Mouse (Mus musculus) midbrain, embryonic 10.5 days (tissue): ENCODE measurements at regions not wholly inside any gene's neighbourhood (a gene's known extent, or its start where the extent isn't known, plus 50 kb on each side); places are given as distances from the start of the nearest gene placed in this dataset.
A peak's percentile ranks its signal among the peaks of the same experiment; 100 is the strongest.

Source experiments
- DNase-seq: peaks from one replicate; pipeline ENCODE4 v3.0.0-alpha.2; 2017; ENCODE audit warnings: low spot score
- H3K27ac ChIP-seq: fragments of 300-500 bp; sonication (generic); replicated peaks from 2 replicates; pipeline ENCODE4 v1.5.1; 2016; ENCODE audit warnings: mild to moderate bottlenecking
- H3K27me3 ChIP-seq: fragments of 300-500 bp; sonication (generic); 2 replicates; pipeline ENCODE4 v1.6.1; 2016; ENCODE audit warnings: low read depth, mild to moderate bottlenecking; ENCODE audit not compliant: poor library complexity, severe bottlenecking
- H3K36me3 ChIP-seq: fragments of 300-500 bp; sonication (generic); 2 replicates; pipeline ENCODE4 v1.6.1; 2016; ENCODE audit warnings: mild to moderate bottlenecking, moderate library complexity
- H3K4me1 ChIP-seq: fragments of 300-500 bp; sonication (generic); 2 replicates; pipeline ENCODE4 v1.6.1; 2016
- H3K4me3 ChIP-seq: fragments of 300-500 bp; sonication (generic); 2 replicates; pipeline ENCODE4 v1.5.1; 2016; ENCODE audit warnings: mild to moderate bottlenecking, moderate library complexity
- H3K9me3 ChIP-seq: fragments of 300-500 bp; sonication (generic); replicated peaks from 2 replicates; pipeline ENCODE4 v1.6.1; 2016; ENCODE audit warnings: mild to moderate bottlenecking
- WGBS: fragments of 180-500 bp; shearing (Covaris S2); methylation state at CpG from one replicate; pipeline ENCODE4 v1.1.7; 2016; 5-methylcytosine and 5-hydroxymethylcytosine counted together

DNA sequence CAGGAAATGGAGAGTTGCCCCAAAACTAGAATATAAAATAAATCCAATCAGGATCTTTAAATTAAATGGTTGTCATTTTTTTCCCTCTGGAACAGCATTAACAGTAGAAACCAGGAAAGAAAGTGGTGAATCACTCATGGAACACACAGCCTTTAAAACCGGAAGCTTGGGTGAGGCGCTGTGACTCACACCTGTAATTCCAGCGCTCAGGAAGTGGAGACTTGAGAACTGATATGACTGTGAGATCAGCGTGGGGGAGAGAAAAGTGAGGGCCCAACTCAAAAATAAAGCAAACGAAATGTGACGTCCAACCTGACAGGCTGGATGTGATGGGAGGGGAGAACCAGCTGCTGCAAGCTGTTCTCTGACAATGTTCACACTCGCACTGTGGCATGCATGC, 86.9 kb upstream of the Jarid2 start:
- no peak overlapping the region for H3K27ac ChIP-seq
- DNase-seq: no peak
- no peak overlapping the region for H3K4me3 ChIP-seq
- peaks cover 7% of the 10 kb centered on the region; the same call in 1 of the 2 replicates for H3K27me3 ChIP-seq
- H3K36me3 ChIP-seq: no peaks in the 10 kb centered on the region
- WGBS: 94% methylated on average over 7 of the region's 7 CpGs
- no peaks in the 10 kb centered on the region for H3K4me1 ChIP-seq
- no peaks in the 10 kb centered on the region for H3K9me3 ChIP-seq

DNA sequence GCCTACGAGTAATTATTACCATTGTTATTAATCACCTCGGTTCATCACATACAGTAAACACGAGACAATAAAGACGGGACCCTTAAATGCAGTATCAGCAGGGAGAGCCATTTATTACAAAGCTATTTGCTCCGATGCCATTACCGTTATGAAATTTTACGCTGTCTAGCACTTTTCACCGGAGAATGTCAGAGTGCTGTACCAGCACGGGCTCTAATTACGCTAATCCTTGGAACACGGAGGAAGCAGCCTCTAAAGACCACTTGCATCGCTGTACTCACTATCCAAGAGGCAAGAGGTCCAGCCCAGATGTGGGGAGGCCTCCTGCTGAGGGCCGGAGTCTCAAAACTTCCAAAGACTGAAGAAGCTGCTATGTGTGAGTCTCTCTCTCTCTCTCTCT, 79.2 kb upstream of the Jarid2 start:
- no peak overlapping the region for H3K4me3 ChIP-seq
- no peak for DNase-seq
- peaks cover 40% of the 10 kb centered on the region for H3K27me3 ChIP-seq

DNA sequence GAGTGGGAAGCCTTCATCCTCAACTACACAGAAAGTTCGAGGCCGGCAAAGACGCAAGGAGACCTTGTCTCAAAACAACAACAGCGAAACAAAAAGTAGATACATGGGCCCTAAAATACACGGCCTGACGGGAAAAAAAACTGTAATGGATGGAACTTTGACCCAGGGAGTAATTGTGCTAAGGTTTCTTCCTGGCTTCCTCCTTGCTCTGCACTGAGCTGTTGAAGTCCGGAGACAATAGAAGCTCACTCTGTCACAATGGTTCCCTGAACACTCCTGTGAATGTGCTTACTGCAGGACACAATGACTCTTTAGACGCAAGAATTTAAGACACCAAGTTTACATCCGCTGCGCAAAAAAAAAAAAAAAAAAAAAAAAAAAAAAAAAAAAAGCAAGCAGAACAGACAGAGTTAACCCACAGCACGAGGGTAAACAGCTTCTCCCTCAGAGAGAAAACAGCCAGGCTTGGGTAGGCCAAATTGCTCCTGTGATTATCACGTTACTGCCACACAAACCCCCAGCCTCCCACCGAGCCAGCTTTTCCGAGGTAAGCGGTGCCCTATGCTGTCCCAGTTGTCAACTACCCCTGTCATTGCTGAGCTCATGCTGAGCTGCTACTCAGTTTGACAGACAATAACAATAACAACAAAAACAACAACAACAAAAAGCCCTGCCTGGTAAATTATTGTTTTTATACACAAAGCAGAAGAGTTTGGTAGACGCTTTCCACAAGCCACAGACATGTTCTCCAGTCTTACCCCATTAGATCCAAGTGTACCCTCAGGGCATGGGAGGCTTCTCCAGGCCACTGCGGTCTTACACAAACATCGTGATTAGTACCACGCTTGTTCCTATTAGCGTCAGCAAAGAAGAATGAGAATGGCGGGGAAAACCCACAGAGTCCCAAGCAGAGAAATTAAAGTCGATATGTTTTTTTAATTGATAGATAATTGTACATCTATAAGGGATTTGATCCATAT, 77.7 kb upstream of the Jarid2 start:
- Histone ChIP-seq H3K27me3 (peaks cover 40% of the 10 kb centered on the region), H3K9me3 (no peaks in the 10 kb centered on the region), H3K4me1 (peaks cover 20% of the 10 kb centered on the region), H3K27ac (0 out of 2 replicates have a peak overlapping the region, but pooled peaks have one; percentile 28), H3K36me3 (no peaks in the 10 kb centered on the region), H3K4me3 (peak overlapping the region; percentile 9; the same call in 1 of the 2 replicates)
- DNase-seq: peak; percentile 22
- 14% methylated on average over 22 of the region's 22 CpGs for WGBS

More for the DNA sequence above, 79.2 kb upstream of the Jarid2 start:
- H3K27ac ChIP-seq: no peak overlapping the region
- no peaks in the 10 kb centered on the region for H3K36me3 ChIP-seq
- WGBS: 38% methylated on average over 13 of the region's 13 CpGs
- H3K9me3 ChIP-seq: no peaks in the 10 kb centered on the region
- peaks cover 20% of the 10 kb centered on the region for H3K4me1 ChIP-seq

DNA sequence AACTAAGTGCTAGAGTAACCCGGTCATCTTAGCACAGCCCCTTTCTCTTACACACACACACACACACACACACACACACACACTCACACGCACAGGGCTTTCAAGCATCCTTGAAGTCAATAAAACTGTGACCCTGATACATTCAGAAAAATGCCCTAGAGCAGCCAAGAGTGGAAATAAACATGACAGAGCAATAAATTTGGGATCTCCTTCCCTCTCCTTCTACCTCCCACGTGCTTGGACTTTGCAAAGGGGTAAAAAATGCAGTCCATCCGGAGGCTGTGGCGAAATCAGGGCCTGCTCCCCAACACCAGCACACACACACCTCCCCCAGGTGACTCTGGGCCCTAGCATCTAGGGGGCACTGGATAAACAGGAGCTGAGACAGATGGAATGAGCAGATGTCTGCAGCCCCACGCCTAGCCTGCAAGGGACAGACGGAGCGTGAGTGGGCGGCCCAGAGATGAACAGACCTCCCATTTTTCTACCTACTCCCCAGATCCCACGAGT, 71.3 kb upstream of the Jarid2 start:
- Histone ChIP-seq H3K4me1 (no peaks in the 10 kb centered on the region), H3K27ac (no peak overlapping the region), H3K36me3 (no peaks in the 10 kb centered on the region), H3K4me3 (no peak overlapping the region), H3K9me3 (no peaks in the 10 kb centered on the region), H3K27me3 (0 out of 2 replicates have a peak, but pooled peaks cover 4% of the 10 kb centered on the region)
- DNase-seq: no peak
- 79% methylated on average over 10 of the region's 10 CpGs for WGBS

DNA sequence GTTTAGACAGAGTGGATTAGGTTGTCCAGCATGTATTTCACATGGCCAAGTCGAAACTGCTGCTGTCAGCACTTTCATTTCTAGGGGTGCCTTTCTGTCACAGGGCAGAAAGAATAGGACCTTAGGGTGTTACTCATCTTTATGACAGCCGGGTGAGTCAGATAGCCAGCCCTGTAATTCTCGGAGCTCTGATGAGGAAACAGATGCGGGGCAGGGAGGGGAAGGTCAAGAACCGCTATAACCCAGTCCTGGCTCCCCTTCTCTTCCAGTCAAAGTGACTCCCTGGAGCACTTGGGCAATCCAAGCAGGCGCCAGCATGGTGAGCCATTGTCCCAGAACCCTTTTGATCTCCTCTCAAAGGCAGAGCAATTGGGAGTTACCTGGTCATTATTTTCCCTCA, 69.4 kb upstream of the Jarid2 start:
- Histone ChIP-seq H3K4me1 (no peaks in the 10 kb centered on the region), H3K36me3 (no peaks in the 10 kb centered on the region), H3K9me3 (no peaks in the 10 kb centered on the region), H3K27ac (no peak overlapping the region), H3K4me3 (no peak overlapping the region), H3K27me3 (0 out of 2 replicates have a peak, but pooled peaks cover 4% of the 10 kb centered on the region)
- WGBS: 76% methylated on average over 6 of the region's 6 CpGs
- DNase-seq: no peak

DNA sequence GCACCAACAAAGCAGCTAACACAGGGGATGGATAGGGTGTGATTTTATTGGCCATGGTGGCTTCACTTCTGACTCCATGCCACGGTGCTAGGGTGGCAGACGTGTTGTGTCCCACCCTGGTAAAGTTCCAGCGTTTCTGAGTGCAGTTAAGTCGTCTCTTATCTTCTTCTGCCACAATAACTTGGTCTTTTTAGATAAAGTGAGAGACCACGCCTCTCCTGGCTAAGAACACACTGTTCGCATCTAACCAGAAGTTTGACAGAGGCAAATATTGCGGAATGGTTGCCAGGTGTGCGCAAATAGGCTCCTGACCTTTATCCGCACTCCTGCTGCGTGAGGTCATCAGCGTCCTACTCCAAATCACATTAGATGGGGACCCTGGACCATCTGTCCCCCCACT, 66.2 kb upstream of the Jarid2 start:
- Histone ChIP-seq H3K4me3 (no peak overlapping the region), H3K9me3 (no peaks in the 10 kb centered on the region), H3K4me1 (no peaks in the 10 kb centered on the region), H3K36me3 (no peaks in the 10 kb centered on the region), H3K27me3 (0 out of 2 replicates have a peak, but pooled peaks cover 4% of the 10 kb centered on the region), H3K27ac (no peak overlapping the region)
- no peak for DNase-seq
- WGBS: 91% methylated on average over 11 of the region's 11 CpGs

DNA sequence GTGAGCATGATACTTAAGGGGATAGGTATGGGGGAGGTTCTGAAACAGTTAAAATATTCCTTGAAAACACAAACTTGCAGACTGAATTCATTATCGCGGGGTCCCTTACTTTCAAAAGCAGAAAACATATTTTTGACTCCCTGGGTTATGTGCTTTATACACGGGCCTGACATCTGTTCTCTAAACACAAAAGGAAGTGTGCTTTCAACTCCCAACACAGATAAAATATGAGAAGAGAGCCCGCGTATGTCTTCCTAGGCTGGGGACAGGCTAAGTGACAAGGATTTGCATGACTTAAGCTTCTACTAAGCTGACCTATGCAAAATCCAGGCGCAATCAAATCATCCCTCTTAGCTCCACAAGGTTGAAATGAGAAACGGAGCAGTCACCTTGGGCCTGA, 65.5 kb upstream of the Jarid2 start:
- Histone ChIP-seq H3K4me1 (no peaks in the 10 kb centered on the region), H3K27ac (no peak overlapping the region), H3K36me3 (no peaks in the 10 kb centered on the region), H3K27me3 (no peaks in the 10 kb centered on the region), H3K9me3 (no peaks in the 10 kb centered on the region), H3K4me3 (no peak overlapping the region)
- 76% methylated on average over 7 of the region's 7 CpGs for WGBS
- no peak for DNase-seq

DNA sequence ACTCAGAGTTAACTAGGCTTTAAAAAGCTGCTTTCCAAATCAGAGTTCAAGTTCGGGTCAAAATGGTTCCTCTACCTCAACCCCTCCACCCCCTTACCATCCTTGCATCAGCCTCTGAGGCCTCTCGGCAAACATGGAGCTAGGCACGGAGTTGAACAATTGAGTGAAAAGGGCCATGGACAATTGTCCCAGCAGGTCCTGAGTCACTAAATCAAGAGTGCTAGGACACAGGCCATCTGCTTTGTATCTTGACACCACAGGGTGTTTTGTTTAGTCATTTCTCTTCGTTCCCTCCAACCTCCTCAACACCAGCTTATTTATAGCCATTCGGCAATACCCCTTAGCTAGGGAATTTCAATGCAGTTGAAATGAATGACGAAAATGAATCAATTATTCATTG, 59.5 kb upstream of the Jarid2 start:
- H3K4me1 ChIP-seq: peaks cover 9% of the 10 kb centered on the region
- no peaks in the 10 kb centered on the region for H3K36me3 ChIP-seq
- H3K27ac ChIP-seq: no peak overlapping the region
- no peak for DNase-seq
- no peaks in the 10 kb centered on the region for H3K9me3 ChIP-seq
- no peak overlapping the region for H3K4me3 ChIP-seq
- 76% methylated on average over 6 of the region's 6 CpGs for WGBS
- peaks cover 15% of the 10 kb centered on the region for H3K27me3 ChIP-seq

DNA sequence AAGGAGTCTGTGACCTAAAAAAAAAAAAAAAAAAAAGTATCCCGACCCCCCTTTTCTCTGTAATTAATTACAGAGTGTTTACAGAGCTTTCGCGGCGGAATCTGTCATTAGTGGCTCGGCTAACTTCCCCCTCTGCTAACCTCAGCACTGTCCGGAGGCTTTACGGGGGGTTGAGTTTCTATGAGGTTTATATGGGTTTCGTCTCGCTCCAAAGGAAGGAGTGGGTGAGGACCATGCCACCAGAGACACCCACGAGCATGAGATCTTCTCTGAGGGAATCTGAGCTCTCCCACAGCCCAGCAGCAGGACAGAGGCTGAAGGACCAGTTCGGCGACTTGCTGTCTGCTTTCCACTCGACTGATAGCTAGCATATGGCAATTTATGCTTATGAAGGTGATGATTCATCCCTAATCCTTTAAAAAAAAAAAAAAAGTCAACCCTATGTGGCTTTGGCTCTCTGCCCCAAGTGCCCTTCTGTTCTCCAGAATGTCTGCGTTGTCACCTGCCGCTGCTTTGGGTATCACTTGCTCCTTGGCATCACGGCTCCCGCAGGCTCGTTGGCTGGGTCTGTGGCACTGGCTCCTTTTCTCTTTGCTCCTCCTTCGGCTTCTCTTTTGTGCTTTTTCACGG, 55.8 kb upstream of the Jarid2 start:
- 39% methylated on average over 20 of the region's 20 CpGs for WGBS
- Histone ChIP-seq H3K4me3 (no peak overlapping the region; the same call in 1 of the 2 replicates), H3K4me1 (peaks cover 9% of the 10 kb centered on the region), H3K27me3 (peaks cover 24% of the 10 kb centered on the region), H3K36me3 (no peaks in the 10 kb centered on the region), H3K27ac (no peak overlapping the region), H3K9me3 (no peaks in the 10 kb centered on the region)
- DNase-seq: no peak

DNA sequence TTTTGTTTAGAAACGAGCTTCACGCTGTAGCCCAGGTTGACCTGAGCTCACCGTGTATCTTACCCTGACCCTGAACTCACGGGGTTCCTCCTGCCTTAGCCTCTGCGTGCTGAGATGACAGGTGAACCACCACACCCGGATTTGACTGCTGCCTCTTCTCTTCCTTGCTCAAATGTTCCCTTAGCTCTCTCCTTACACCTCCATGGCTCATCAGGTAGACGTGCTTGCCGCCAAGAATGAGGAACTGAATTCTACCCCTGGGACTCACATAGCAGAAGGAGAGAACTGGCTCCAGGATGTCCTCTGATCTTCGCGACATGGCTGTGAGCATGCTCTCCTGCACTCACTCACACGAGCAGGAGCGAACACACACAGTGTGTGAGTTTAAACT, 55.3 kb upstream of the Jarid2 start:
- Histone ChIP-seq H3K27me3 (peaks cover 24% of the 10 kb centered on the region), H3K4me3 (no peak overlapping the region; the same call in 1 of the 2 replicates), H3K9me3 (no peaks in the 10 kb centered on the region), H3K36me3 (no peaks in the 10 kb centered on the region), H3K27ac (no peak overlapping the region), H3K4me1 (peaks cover 9% of the 10 kb centered on the region)
- 36% methylated on average over 12 of the region's 12 CpGs for WGBS
- no peak for DNase-seq

DNA sequence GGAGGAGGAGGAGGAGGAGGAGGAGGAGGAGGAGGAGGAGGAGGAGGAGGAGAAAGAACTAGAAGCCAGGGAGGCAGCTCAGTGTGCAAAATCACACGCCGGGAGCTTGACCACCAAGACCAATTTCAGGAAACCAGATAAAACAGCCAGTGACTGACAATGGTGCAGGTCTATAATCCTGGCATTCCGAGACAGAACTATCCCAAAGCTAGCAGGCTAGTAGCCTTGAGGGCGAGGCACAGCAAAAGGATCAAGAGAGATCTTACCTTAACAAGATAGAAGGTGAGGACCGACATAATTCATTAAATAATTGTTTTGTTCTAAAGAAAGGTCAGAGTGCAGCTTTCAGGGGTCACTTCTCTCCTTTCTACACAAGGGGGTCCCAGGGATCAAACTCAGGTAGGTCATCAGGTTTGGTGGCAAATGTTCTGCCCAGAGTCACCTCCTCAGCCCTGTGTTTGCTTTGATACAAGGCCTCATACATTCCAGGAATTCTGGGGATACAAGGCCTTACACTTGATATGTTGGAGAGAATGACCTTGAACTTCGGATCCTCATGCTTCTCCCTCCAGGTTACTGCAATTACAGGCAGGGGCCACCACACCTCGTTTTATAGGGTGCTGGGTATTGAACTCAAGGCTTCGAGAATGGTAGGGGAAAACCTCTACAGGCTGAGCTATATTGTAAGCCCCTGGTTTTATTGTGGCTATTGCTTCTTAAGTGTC, 54.2 kb upstream of the Jarid2 start:
- H3K4me1 ChIP-seq: peaks cover 9% of the 10 kb centered on the region
- H3K27ac ChIP-seq: no peak overlapping the region
- H3K27me3 ChIP-seq: peaks cover 24% of the 10 kb centered on the region
- DNase-seq: no peak
- no peak overlapping the region for H3K4me3 ChIP-seq
- H3K36me3 ChIP-seq: no peaks in the 10 kb centered on the region
- H3K9me3 ChIP-seq: no peaks in the 10 kb centered on the region
- 78% methylated on average over 8 of the region's 8 CpGs for WGBS

DNA sequence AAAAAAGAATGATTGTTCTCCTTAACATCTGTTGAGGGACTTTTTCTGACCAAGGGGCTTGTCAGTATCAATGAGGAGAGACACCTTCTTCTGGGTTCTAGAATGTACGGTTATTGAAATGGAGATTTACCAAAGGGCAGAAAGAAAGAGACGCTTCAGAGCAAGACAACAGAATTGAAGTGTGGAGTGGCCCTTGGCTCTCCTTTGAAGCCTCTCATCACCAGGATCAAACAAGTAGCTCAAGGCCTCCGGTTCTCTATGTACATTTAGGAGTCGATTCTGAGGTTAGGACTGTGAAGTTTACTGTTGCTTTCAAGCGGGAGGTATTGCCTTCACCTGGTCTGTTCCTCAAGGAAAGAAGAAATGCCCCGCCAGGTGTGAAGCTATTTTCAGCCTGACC, 53.2 kb upstream of the Jarid2 start:
- no peak overlapping the region for H3K27ac ChIP-seq

More for the DNA sequence above, 53.2 kb upstream of the Jarid2 start:
- Histone ChIP-seq H3K36me3 (no peaks in the 10 kb centered on the region), H3K27me3 (peaks cover 24% of the 10 kb centered on the region), H3K9me3 (no peaks in the 10 kb centered on the region), H3K4me3 (no peak overlapping the region), H3K4me1 (peaks cover 9% of the 10 kb centered on the region)
- 93% methylated on average over 6 of the region's 6 CpGs for WGBS
- no peak for DNase-seq
